Mouse (Mus musculus) embryonic fibroblast, embryonic 13.5 days (primary cell): ENCODE data around the gene Zfp146. TPM values are rescaled to one million over a fixed set of nuclear protein-coding genes. Genes with fewer than 3 reads are reported as not detected.

Experiments used
- H3K27ac ChIP-seq: 2 replicates; pipeline ENCODE4 v1.5.1; 2012; ENCODE audit warnings: low read length, control low read depth, inconsistent platforms; ENCODE audit not compliant: insufficient read depth
- H3K4me1 ChIP-seq: 2 replicates; pipeline ENCODE4 v1.6.1; 2011; ENCODE audit warnings: low read length; ENCODE audit not compliant: control insufficient read depth, insufficient read depth
- H3K4me3 ChIP-seq: 2 replicates; pipeline ENCODE4 v1.5.1; 2011; ENCODE audit warnings: mild to moderate bottlenecking, control low read depth, low read length; ENCODE audit not compliant: insufficient read depth
- CTCF ChIP-seq: IDR thresholded peaks from 2 replicates; pipeline ENCODE4 v1.5.1; 2011; ENCODE audit warnings: mild to moderate bottlenecking, control low read depth, low read length, moderate library complexity, borderline replicate concordance; ENCODE audit not compliant: insufficient read depth
- POLR2A ChIP-seq: IDR thresholded peaks from 2 replicates; pipeline ENCODE4 v1.6.1; 2011; ENCODE audit warnings: low read depth, mild to moderate bottlenecking, control low read depth, low read length, moderate library complexity
- polyA plus RNA-seq: library from polyadenylated mRNA; stranded (reverse); fragments of >200 nt; gene quantifications from 2 replicates; pipeline ENCODE4 v1.2.4, GENCODE M21; 2011; ENCODE audit warnings: low read depth; ENCODE audit not compliant: missing spikeins, insufficient read length

Gene Zfp146
- polyA plus RNA-seq, 1 experiment, result 68.9 TPM

- TF ChIP-seq POLR2A (no peak), CTCF (no peak)
- H3K27ac ChIP-seq, result no peak overlapping the region
- H3K4me1 ChIP-seq, result no peaks in the 10 kb centered on the region
- no peak overlapping the region for H3K4me3 ChIP-seq
Measured at GRCm38 (mm10) chr7:30176474-30176873, 6.9 kb upstream of the Zfp146 start.

- no peaks in the 10 kb centered on the region for H3K4me1 ChIP-seq
- H3K4me3 ChIP-seq, result peak overlapping the region; percentile 85
- no peak for TF ChIP-seq CTCF
- no peak; the same call in 1 of the 2 replicates for TF ChIP-seq POLR2A
- H3K27ac ChIP-seq, result no peak overlapping the region
Measured at GRCm38 (mm10) chr7:30170283-30170951, 867 bp upstream of the Zfp146 start.

DNA sequence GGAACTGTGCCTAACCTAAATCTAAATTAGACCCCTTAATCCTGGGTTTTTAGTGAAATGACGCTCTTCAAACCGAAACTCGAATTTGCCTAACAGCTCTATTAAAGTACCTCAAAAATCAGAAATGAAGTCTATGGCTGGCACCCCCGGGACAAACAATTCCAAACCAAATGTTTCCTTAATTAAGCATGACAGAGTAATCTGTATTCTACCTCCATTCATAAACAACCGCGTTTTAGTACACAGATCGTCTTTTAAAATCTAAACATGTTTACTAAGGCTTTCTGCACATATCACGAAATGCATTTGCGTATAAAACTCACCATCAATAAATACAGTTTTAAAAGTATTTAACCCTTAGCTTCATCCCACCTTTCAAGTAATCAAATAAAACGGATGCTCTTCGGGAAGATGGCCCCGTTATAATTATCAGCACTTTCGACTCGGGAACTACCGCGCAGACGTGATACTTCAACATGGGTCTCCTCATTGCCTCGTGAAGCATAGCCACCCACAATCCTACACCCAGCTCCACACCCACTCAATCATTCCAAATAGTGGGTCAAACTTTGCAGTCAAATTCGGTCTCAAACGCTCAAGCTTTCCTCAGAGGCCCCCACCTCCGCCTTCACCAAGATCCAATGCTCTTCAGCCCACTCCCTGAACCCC lies 502 bp downstream of the Zfp146 start:
- H3K4me3 ChIP-seq, result peak overlapping the region; percentile 86
- peak overlapping the region; percentile 63 for H3K27ac ChIP-seq
- TF ChIP-seq POLR2A (no peak), CTCF (no peak)
- no peaks in the 10 kb centered on the region for H3K4me1 ChIP-seq

GRCm38 (mm10) chr7:30164745-30165144 lies 4.8 kb downstream of the Zfp146 start:
- Histone ChIP-seq H3K4me3 (no peak overlapping the region), H3K4me1 (no peaks in the 10 kb centered on the region), H3K27ac (no peak overlapping the region)
- TF ChIP-seq POLR2A (no peak), CTCF (no peak)

GRCm38 (mm10) chr7:30163113-30163512 lies 6.4 kb downstream of the Zfp146 start:
- Histone ChIP-seq H3K27ac (no peak overlapping the region), H3K4me3 (no peak overlapping the region), H3K4me1 (no peaks in the 10 kb centered on the region)
- no peak for TF ChIP-seq POLR2A
- TF ChIP-seq CTCF, result no peak

- no peak for TF ChIP-seq CTCF
- no peak for TF ChIP-seq POLR2A
- H3K4me3 ChIP-seq, result no peak overlapping the region
- no peaks in the 10 kb centered on the region for H3K4me1 ChIP-seq
- no peak overlapping the region for H3K27ac ChIP-seq
Measured at GRCm38 (mm10) chr7:30155507-30155906, 14.0 kb downstream of the Zfp146 start.

- Histone ChIP-seq H3K4me3 (no peak overlapping the region), H3K27ac (no peak overlapping the region), H3K4me1 (no peaks in the 10 kb centered on the region)
- TF ChIP-seq CTCF (no peak), POLR2A (no peak)
Measured at GRCm38 (mm10) chr7:30154040-30154439, 15.5 kb downstream of the Zfp146 start.

GRCm38 (mm10) chr7:30147011-30147410 lies 22.5 kb downstream of the Zfp146 start:
- TF ChIP-seq POLR2A (no peak), CTCF (no peak)
- Histone ChIP-seq H3K4me3 (no peak overlapping the region), H3K27ac (no peak overlapping the region), H3K4me1 (no peaks in the 10 kb centered on the region)

GRCm38 (mm10) chr7:30143555-30144209 lies 25.9 kb downstream of the Zfp146 start:
- H3K4me1 ChIP-seq, result no peaks in the 10 kb centered on the region
- TF ChIP-seq POLR2A, result no peak
- TF ChIP-seq CTCF, result no peak
- no peak overlapping the region for H3K27ac ChIP-seq
- H3K4me3 ChIP-seq, result peak overlapping the region; percentile 8

GRCm38 (mm10) chr7:30143170-30143554 lies 26.4 kb downstream of the Zfp146 start:
- TF ChIP-seq POLR2A (no peak), CTCF (no peak)
- H3K4me1 ChIP-seq, result no peaks in the 10 kb centered on the region
- H3K4me3 ChIP-seq, result peak overlapping the region; percentile 8; the same call in 1 of the 2 replicates
- no peak overlapping the region for H3K27ac ChIP-seq
